Mouse (Mus musculus) midbrain, embryonic 11.5 days (tissue): ENCODE measurements around the gene Tcp11. TPM values are rescaled to one million over a fixed set of nuclear protein-coding genes. Genes with fewer than 3 reads are reported as not detected.

Source experiments
- ATAC-seq: fragments of 200-750 bp; cut with Nextera tagmentation; 2 replicates; pipeline ENCODE4 v1.8.0; 2017; ENCODE audit warnings: moderate TSS enrichment, moderate library complexity; ENCODE audit not compliant: low FRiP score
- DNase-seq: peaks from one replicate; pipeline ENCODE4 v3.0.0; 2015; ENCODE audit warnings: low spot score; ENCODE audit errors: missing footprints
- H3K27ac ChIP-seq: fragments of 300-500 bp; sonication (generic); 2 replicates; pipeline ENCODE4 v1.5.1; 2014; ENCODE audit warnings: low read depth, low read length
- H3K27me3 ChIP-seq: fragments of 300-500 bp; sonication (generic); 2 replicates; pipeline ENCODE4 v1.6.1; 2014; ENCODE audit warnings: mild to moderate bottlenecking, low read length, moderate library complexity, mixed read lengths; ENCODE audit not compliant: control insufficient read depth, insufficient read depth
- H3K36me3 ChIP-seq: fragments of 300-500 bp; sonication (generic); 2 replicates; pipeline ENCODE4 v1.6.1; 2014; ENCODE audit warnings: mild to moderate bottlenecking, low read length, moderate library complexity, mixed read lengths; ENCODE audit not compliant: control insufficient read depth, insufficient read depth
- H3K4me1 ChIP-seq: fragments of 300-500 bp; sonication (generic); 2 replicates; pipeline ENCODE4 v1.6.1; 2014; ENCODE audit warnings: low read length; ENCODE audit not compliant: control insufficient read depth, insufficient read depth
- H3K4me2 ChIP-seq: fragments of 300-500 bp; sonication (generic); 2 replicates; pipeline ENCODE4 v1.6.1; 2014; ENCODE audit warnings: mild to moderate bottlenecking, moderate library complexity
- H3K4me3 ChIP-seq: fragments of 300-500 bp; sonication (generic); 2 replicates; pipeline ENCODE4 v1.5.1; 2014; ENCODE audit warnings: low read depth, low read length
- H3K9ac ChIP-seq: fragments of 300-500 bp; sonication (generic); 2 replicates; pipeline ENCODE4 v1.6.1; 2014; ENCODE audit warnings: low read length
- H3K9me3 ChIP-seq: fragments of 300-500 bp; sonication (generic); 2 replicates; pipeline ENCODE4 v1.6.1; 2016; ENCODE audit warnings: low read length; ENCODE audit not compliant: control insufficient read depth
- WGBS: fragments of 180-500 bp; shearing (Covaris S2); extraction: QIAGEN DNeasy Blood & Tissue Kit; methylation state at CpG from one replicate; pipeline ENCODE4 v1.1.7; 2014; 5-methylcytosine and 5-hydroxymethylcytosine counted together
- polyA plus RNA-seq: library from polyadenylated mRNA; unstranded; fragments of >200 nt; fragmentation: Nextera tagmentation; extraction: Ambion mirVana; gene quantifications from 2 replicates; pipeline ENCODE4 v1.2.1, GENCODE M21; 2014

Tcp11 gene
- polyA plus RNA-seq, 1 experiment from 2014 or later: 0.70 TPM

DNA sequence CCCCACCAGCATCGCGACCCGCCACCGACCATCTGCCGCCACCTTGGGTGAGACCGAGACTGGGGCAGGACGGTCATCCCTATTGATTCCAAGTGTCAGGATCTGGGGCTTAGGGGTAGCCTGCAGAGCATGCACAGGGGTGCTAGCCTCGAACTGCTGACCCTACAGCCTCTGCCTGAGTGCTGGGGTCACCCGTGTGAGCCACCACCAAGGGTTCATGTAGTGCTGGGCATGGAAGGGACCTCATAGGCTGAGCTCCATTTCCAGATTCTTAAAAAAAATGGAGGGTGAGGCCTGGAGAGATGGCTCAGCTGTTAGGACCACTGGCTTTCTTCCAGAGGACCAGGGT lies 352 bp upstream of the Tcp11 start:
- Histone ChIP-seq H3K4me2 (peak overlapping the region; percentile 89), H3K4me1 (peaks cover 15% of the 10 kb centered on the region), H3K9ac (no peak overlapping the region), H3K27ac (no peak overlapping the region), H3K36me3 (no peaks in the 10 kb centered on the region), H3K4me3 (peak overlapping the region; percentile 45; the same call in 1 of the 2 replicates), H3K9me3 (no peaks in the 10 kb centered on the region), H3K27me3 (peaks cover 3% of the 10 kb centered on the region; the same call in 1 of the 2 replicates)
- DNase-seq (no peak), ATAC-seq (no peak; the same call in 1 of the 2 replicates)
- 12% methylated on average over 9 of the region's 9 CpGs for WGBS

GRCm38 (mm10) chr17:28079618-28080017 lies 821 bp downstream of the Tcp11 start:
- ATAC-seq: peak; percentile 50

DNA sequence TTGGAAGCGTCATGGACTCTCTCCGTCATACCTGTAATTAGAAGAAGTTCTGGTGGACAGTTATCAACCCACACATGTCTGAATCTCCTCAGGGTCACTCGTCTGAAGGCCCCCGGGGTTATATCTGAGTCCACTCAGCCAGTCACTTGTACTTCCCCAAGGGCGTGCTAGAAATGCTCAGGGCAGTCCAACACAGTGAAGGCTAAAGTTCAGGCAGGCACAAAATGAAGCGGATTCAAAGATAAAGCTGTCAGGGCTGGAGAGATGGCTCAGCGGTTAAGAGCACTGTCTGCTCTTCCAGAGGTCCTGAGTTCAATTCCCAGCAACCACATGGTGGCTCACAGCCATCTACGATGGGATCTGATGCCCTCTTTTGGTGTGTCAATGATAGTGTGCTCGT lies 2.4 kb downstream of the Tcp11 start:
- Histone ChIP-seq H3K4me1 (peaks cover 3% of the 10 kb centered on the region; the same call in 1 of the 2 replicates), H3K36me3 (no peaks in the 10 kb centered on the region), H3K4me2 (no peak overlapping the region), H3K27ac (no peak overlapping the region), H3K4me3 (no peak overlapping the region), H3K9me3 (no peaks in the 10 kb centered on the region), H3K27me3 (peaks cover 3% of the 10 kb centered on the region; the same call in 1 of the 2 replicates), H3K9ac (no peak overlapping the region)
- WGBS: 87% methylated on average over 9 of the region's 9 CpGs
- no peak for ATAC-seq
- no peak for DNase-seq

More at GRCm38 (mm10) chr17:28079618-28080017, 821 bp downstream of the Tcp11 start:
- H3K4me2 ChIP-seq: peak overlapping the region; percentile 89
- no peaks in the 10 kb centered on the region for H3K36me3 ChIP-seq
- H3K9me3 ChIP-seq: no peaks in the 10 kb centered on the region
- peak; percentile 99 for DNase-seq
- H3K9ac ChIP-seq: peak overlapping the region; percentile 57
- H3K4me1 ChIP-seq: peaks cover 7% of the 10 kb centered on the region
- 2% methylated on average over 25 of the region's 25 CpGs for WGBS
- peaks cover 3% of the 10 kb centered on the region; the same call in 1 of the 2 replicates for H3K27me3 ChIP-seq
- peak overlapping the region; percentile 45 for H3K4me3 ChIP-seq
- no peak overlapping the region for H3K27ac ChIP-seq

GRCm38 (mm10) chr17:28074486-28074885 lies 6.0 kb downstream of the Tcp11 start:
- no peak overlapping the region for H3K27ac ChIP-seq
- H3K36me3 ChIP-seq: no peaks in the 10 kb centered on the region
- no peak overlapping the region for H3K4me3 ChIP-seq
- H3K27me3 ChIP-seq: no peaks in the 10 kb centered on the region
- H3K9me3 ChIP-seq: no peaks in the 10 kb centered on the region
- no peaks in the 10 kb centered on the region for H3K4me1 ChIP-seq
- DNase-seq (no peak), ATAC-seq (no peak)
- no peak overlapping the region for H3K9ac ChIP-seq
- 70% methylated on average over 7 of the region's 7 CpGs for WGBS
- H3K4me2 ChIP-seq: no peak overlapping the region

DNA sequence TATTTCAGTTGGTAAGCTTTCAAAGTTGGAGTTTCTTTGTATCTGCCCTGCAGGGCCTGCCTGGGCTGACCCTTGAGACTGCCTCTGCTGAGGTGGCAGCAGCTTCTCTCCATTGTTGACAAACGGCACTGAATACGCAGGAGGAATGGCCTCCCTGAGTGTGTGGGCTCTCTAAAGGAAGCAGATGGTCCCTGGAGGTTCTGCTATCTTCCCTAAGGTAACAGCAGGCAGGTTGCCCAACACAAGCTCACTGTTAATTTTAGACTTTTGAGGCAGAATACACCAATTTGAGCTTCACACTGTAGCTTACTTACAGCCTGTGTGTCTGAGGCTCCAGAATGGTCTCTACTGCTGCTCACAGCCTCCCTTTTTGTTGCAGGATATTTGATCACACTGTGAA lies 7.7 kb downstream of the Tcp11 start:
- Histone ChIP-seq H3K4me1 (no peaks in the 10 kb centered on the region), H3K27ac (no peak overlapping the region), H3K27me3 (no peaks in the 10 kb centered on the region), H3K4me3 (no peak overlapping the region), H3K36me3 (no peaks in the 10 kb centered on the region), H3K9me3 (no peaks in the 10 kb centered on the region), H3K4me2 (no peak overlapping the region), H3K9ac (no peak overlapping the region)
- DNase-seq (no peak), ATAC-seq (no peak)
- WGBS: 80% methylated on average over 2 of the region's 2 CpGs

- no peaks in the 10 kb centered on the region for H3K4me1 ChIP-seq
- no peak overlapping the region for H3K9ac ChIP-seq
- H3K27ac ChIP-seq: no peak overlapping the region
- H3K27me3 ChIP-seq: no peaks in the 10 kb centered on the region
- no peak overlapping the region for H3K4me3 ChIP-seq
- DNase-seq: no peak
- WGBS: 87% methylated on average over 13 of the region's 13 CpGs
- H3K9me3 ChIP-seq: no peaks in the 10 kb centered on the region
- no peak overlapping the region for H3K4me2 ChIP-seq
- H3K36me3 ChIP-seq: no peaks in the 10 kb centered on the region
- ATAC-seq: no peak
Observed at GRCm38 (mm10) chr17:28070256-28070655, 10.2 kb downstream of the Tcp11 start.

- H3K36me3 ChIP-seq: no peaks in the 10 kb centered on the region
- no peak overlapping the region for H3K9ac ChIP-seq
- 39% methylated on average over 12 of the region's 12 CpGs for WGBS
- no peak overlapping the region for H3K27ac ChIP-seq
- ATAC-seq: no peak
- no peak overlapping the region for H3K4me2 ChIP-seq
- H3K27me3 ChIP-seq: no peaks in the 10 kb centered on the region
- no peak overlapping the region for H3K4me3 ChIP-seq
- H3K4me1 ChIP-seq: no peaks in the 10 kb centered on the region
- no peaks in the 10 kb centered on the region for H3K9me3 ChIP-seq
- DNase-seq: no peak
Observed at GRCm38 (mm10) chr17:28069446-28069845, 11.0 kb downstream of the Tcp11 start.

DNA sequence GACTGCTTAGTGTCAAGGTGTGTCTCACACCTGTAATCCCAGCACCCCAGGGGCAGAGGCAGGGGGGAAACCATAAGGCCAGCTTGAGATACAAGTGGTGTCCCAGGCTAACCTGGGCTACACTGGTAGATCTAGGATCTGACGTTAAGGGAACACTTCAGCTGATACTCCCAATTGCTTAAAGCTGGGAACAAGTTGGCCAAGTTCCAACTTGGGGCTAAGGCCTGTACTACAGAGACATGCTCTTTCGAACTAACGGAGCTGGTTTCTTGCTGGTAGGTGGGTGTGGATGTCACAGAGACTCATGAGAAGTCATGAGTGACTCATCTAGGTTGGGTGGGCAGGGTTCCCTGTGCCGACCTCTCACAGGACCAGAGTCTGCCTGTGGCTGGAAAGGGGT lies 13.1 kb downstream of the Tcp11 start:
- H3K4me2 ChIP-seq: no peak overlapping the region
- WGBS: 90% methylated on average over 4 of the region's 4 CpGs
- no peaks in the 10 kb centered on the region for H3K27me3 ChIP-seq
- no peak overlapping the region for H3K27ac ChIP-seq
- H3K9ac ChIP-seq: no peak overlapping the region
- H3K9me3 ChIP-seq: no peaks in the 10 kb centered on the region
- ATAC-seq: no peak
- H3K4me1 ChIP-seq: no peaks in the 10 kb centered on the region
- DNase-seq: no peak
- H3K36me3 ChIP-seq: no peaks in the 10 kb centered on the region
- H3K4me3 ChIP-seq: no peak overlapping the region

DNA sequence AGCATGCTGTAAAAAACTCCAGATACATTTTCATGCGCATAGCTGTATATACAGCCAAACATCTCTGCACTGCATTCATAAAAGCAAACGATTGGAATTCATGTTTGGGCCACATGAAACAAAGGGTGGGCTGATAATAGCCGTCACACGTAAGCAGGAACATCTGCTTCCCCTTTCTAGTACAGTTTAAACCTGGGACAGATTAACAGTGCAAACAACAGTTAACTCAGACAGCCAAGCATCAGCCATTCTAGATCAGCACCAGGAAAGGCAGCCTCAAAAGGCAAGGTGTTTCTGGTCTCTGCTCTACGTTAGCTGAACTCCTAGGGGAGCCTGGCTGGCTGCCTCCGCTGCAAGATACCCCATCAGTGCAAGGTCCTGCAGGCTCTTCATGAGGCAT lies 17.3 kb downstream of the Tcp11 start:
- no peak overlapping the region for H3K9ac ChIP-seq
- ATAC-seq: no peak
- H3K4me2 ChIP-seq: no peak overlapping the region
- 85% methylated on average over 6 of the region's 6 CpGs for WGBS
- no peaks in the 10 kb centered on the region for H3K36me3 ChIP-seq
- no peaks in the 10 kb centered on the region for H3K9me3 ChIP-seq
- H3K27ac ChIP-seq: no peak overlapping the region
- no peaks in the 10 kb centered on the region for H3K4me1 ChIP-seq
- no peaks in the 10 kb centered on the region for H3K27me3 ChIP-seq
- no peak for DNase-seq
- H3K4me3 ChIP-seq: no peak overlapping the region

GRCm38 (mm10) chr17:28062710-28063109 lies 17.7 kb downstream of the Tcp11 start:
- H3K36me3 ChIP-seq: no peaks in the 10 kb centered on the region
- no peaks in the 10 kb centered on the region for H3K9me3 ChIP-seq
- H3K9ac ChIP-seq: no peak overlapping the region
- no peak overlapping the region for H3K4me3 ChIP-seq
- 83% methylated on average over 7 of the region's 7 CpGs for WGBS
- H3K4me2 ChIP-seq: no peak overlapping the region
- no peaks in the 10 kb centered on the region for H3K27me3 ChIP-seq
- ATAC-seq (no peak), DNase-seq (no peak)
- H3K4me1 ChIP-seq: no peaks in the 10 kb centered on the region
- H3K27ac ChIP-seq: no peak overlapping the region
